Mouse (Mus musculus) erythroblast, embryonic 14.5 days (primary cell): ENCODE data around the gene Hjurp. TPM values are rescaled to one million over a fixed set of nuclear protein-coding genes. Genes with fewer than 3 reads are reported as not detected.

Source experiments
- H3K27me3 ChIP-seq: 2 replicates; pipeline ENCODE4 v1.6.1; 2012; ENCODE audit warnings: inconsistent platforms; ENCODE audit not compliant: control insufficient read depth
- H3K36me3 ChIP-seq: 2 replicates; pipeline ENCODE4 v1.6.1; 2012; ENCODE audit warnings: mild to moderate bottlenecking, inconsistent platforms; ENCODE audit not compliant: control insufficient read depth
- H3K4me1 ChIP-seq: 2 replicates; pipeline ENCODE4 v1.6.1; 2012; ENCODE audit warnings: inconsistent platforms; ENCODE audit not compliant: control insufficient read depth
- H3K4me3 ChIP-seq: replicated peaks from 2 replicates; pipeline ENCODE3; 2012; ENCODE audit warnings: moderate library complexity, mild to moderate bottlenecking, inconsistent platforms
- H3K9me3 ChIP-seq: 2 replicates; pipeline ENCODE4 v1.6.1; 2012; ENCODE audit warnings: low read length, inconsistent platforms, mixed read lengths; ENCODE audit not compliant: control insufficient read depth
- GATA1 ChIP-seq: IDR thresholded peaks from 2 replicates; pipeline ENCODE4 v1.6.1; 2012; ENCODE audit warnings: low read length, inconsistent platforms, mixed read lengths
- TAL1 ChIP-seq: IDR thresholded peaks from 3 replicates; pipeline ENCODE4 v1.6.1; 2012; ENCODE audit warnings: low read length, inconsistent platforms, mixed read lengths
- polyA plus RNA-seq: library from polyadenylated mRNA; stranded (reverse); fragments of >175 nt; gene quantifications from 2 replicates; pipeline ENCODE4 v1.2.3, GENCODE M21; 2012

The Hjurp gene
- polyA plus RNA-seq, 1 experiment: 2.2 TPM

DNA sequence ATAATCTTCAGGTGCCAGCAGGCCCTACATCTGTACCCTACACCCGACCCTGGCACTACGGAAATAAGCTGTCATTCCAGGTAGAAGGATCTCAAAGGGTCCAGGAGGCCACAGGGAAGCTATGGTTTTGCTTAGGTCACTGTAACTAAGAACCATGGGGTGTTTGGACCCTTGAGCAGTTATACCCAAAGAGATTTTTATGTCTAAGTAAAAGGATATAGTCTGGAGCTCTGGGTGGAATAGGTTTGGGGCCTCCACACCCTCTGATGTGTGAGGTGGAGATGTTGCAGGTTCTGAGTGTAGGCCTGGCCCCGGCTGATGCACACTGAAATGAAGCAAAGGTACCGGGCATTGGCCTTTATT lies 43.2 kb downstream of the Hjurp start:
- Histone ChIP-seq H3K4me1 (no peaks in the 10 kb centered on the region), H3K9me3 (peaks cover 67% of the 10 kb centered on the region), H3K4me3 (no peak overlapping the region), H3K36me3 (no peaks in the 10 kb centered on the region), H3K27me3 (peaks cover 5% of the 10 kb centered on the region; the same call in 1 of the 2 replicates)
- TF ChIP-seq TAL1 (no peak), GATA1 (no peak)

DNA sequence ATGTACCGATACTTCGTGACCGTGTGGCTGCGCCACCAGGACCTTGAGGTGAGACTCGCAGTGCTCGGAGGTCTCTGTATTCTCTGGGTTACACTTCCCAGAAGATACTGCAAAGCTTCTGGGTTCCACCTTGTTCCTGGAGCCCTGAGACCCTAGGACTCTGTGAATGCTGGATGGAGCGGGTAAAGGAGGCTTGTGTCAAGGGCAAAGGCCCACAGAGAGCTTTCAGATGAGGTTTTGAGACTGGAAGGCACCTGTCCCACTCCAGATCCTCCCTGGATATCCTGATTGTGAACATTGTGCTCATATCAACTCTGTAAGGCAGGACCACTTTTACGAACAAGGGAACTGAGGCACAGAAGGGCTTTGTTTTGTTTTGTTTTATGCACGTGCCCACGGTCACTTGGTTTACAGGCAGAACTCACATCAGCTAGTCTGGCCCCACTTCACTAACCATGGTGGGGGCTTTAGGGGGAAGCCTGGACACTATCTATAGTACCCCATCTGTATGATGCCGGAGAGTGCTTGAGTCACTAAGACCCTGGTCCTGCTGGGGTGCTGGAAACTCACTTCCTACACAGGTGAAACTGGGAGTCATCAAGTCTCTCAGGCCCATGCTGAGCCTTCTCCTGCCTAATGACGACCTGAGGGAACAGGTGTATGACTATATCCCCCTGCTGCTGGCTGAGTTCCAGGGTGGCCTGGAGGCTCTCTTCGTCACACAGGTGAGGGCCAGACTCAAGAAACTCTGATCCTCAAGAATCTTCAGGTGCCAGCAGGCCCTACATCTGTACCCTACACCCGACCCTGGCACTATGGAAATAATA lies 43.8 kb downstream of the Hjurp start:
- H3K4me3 ChIP-seq: no peak overlapping the region
- peaks cover 5% of the 10 kb centered on the region; the same call in 1 of the 2 replicates for H3K27me3 ChIP-seq
- peaks cover 61% of the 10 kb centered on the region for H3K9me3 ChIP-seq
- TF ChIP-seq GATA1 (no peak), TAL1 (no peak)
- H3K36me3 ChIP-seq: no peaks in the 10 kb centered on the region
- H3K4me1 ChIP-seq: no peaks in the 10 kb centered on the region

DNA sequence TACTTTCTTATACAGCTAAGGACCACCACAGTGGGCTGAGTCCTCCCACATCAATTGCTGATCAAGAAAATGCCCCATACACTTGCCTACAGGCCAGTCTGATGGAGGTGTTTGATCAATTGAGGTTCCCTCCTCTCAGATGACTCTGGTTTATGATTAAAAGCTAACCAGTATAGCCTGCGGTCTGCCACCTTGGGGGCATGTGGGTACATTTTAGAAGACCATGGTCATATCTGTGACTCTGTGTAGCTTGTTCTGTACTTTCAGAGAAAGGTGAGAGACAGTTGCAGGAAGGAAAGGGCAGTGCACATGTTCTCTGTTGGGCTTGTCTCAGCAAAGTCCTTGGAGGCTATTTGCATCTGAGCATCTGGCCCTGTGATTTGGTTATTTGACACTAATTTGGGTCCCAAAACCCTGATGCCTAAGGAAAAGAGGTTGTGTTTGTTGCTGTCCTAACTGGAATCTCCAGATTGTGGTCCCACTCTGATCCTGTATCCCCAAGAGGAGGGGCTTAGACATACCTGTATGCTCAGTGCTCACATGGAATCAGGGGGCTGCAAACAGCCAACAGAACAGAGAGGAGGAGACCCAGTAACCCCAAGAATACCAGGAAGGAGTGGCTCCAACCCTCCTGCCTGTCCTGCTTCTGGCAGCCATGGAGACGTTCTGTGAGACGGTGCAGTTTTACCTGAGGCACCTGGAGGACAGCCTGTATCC lies 44.6 kb downstream of the Hjurp start:
- H3K4me1 ChIP-seq: no peaks in the 10 kb centered on the region
- H3K9me3 ChIP-seq: peaks cover 58% of the 10 kb centered on the region
- no peak overlapping the region for H3K4me3 ChIP-seq
- TF ChIP-seq TAL1 (no peak), GATA1 (no peak)
- no peaks in the 10 kb centered on the region for H3K36me3 ChIP-seq
- peaks cover 5% of the 10 kb centered on the region; the same call in 1 of the 2 replicates for H3K27me3 ChIP-seq

DNA sequence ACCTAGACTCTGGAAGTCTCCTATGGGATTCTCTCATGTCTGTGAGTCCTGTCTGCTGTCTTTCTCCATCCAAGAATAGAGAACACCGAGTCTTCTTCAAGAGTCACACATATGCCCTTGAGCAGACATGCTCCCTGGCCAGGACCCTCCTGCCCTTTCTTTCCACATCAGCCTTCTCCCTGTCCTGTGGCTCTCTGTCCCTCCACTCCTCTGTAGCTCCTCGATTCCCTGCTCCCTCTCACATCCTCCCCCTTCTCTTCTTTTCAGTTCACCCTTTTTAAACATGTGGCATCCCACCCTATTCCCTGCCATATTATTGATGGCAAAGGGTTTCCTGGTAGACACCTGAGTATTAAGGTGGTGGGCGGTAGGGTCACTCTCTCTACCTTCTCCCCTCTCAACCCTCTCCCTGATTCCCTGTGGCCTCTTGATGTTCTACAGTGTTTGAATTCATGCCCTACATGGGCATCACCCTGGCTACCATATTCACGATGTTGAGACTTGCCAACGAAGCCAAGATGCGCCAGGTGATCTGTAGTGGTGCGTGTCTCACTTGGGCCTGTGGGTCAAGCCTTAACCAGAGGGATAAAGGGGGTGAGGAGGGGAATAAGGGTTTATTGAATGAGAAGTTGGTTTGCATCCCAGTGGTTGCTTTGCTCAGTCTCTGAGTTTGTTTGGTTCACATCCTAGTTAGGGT lies 45.5 kb downstream of the Hjurp start:
- TF ChIP-seq GATA1: no peak
- no peak for TF ChIP-seq TAL1
- H3K4me1 ChIP-seq: peaks cover 3% of the 10 kb centered on the region
- no peaks in the 10 kb centered on the region for H3K36me3 ChIP-seq
- H3K9me3 ChIP-seq: peaks cover 56% of the 10 kb centered on the region
- peaks cover 5% of the 10 kb centered on the region; the same call in 1 of the 2 replicates for H3K27me3 ChIP-seq
- no peak overlapping the region for H3K4me3 ChIP-seq

DNA sequence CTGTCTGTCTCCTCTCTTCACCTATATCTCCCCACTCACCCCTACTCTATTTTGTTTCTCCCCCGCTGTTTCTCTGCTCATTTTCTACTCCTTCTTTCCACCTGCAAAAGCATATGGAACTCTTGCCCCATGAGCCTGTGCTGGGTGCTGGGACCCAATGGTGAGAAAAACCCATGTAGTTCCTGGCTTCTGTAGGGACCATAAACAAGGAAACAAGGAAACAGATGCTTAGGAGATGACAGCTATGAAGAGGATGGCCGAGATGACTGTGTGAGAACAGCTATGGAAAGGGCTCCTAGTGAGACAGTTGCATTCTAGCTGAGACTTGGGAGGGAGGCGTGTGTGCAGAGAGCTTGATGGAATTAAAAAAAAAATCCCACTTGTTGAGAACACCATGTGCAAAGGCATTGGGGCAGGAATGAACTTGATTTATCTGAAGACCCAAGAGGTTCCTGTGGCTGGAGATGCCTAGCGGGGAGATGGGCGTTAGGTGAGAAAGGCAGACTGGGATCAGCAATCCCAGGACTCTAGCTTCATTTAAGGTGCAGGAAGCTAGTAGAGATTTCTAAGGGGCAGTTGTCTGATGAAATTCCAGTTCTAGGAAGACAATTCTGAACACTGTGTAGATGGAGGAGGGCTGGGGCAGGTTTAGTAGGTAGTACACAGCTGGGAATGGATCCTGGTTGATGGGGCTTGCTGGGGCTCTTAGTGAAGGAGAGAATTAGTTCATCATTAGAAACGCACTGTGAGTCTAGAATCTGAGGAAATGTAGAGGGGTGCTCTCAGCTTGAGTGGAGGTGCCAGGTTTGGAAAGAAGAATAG lies 46.2 kb downstream of the Hjurp start:
- no peaks in the 10 kb centered on the region for H3K36me3 ChIP-seq
- peaks cover 3% of the 10 kb centered on the region for H3K4me1 ChIP-seq
- no peak overlapping the region for H3K4me3 ChIP-seq
- H3K9me3 ChIP-seq: peaks cover 57% of the 10 kb centered on the region
- TF ChIP-seq TAL1: no peak
- no peak for TF ChIP-seq GATA1
- H3K27me3 ChIP-seq: peaks cover 5% of the 10 kb centered on the region; the same call in 1 of the 2 replicates

DNA sequence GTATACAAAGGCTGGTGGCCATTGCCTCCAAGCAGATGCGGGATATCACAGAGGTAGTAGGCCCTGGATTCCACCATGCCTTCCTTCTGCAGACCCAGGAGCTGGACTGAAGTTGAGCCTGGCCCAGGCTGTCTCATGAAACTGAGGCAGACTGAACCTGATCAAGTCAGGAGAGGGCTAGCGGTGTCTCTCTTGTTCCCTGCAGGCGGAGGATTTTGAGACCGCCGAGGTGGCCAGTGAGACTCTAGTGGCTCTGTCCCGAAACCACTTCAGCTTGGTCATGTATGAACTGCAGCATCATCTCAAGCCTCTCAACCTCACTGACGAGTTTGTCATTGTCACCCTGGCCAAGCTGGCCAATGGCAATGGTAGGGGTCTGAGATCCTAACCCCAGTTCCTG lies 47.0 kb downstream of the Hjurp start:
- H3K36me3 ChIP-seq: no peaks in the 10 kb centered on the region
- peaks cover 5% of the 10 kb centered on the region; the same call in 1 of the 2 replicates for H3K27me3 ChIP-seq
- H3K4me1 ChIP-seq: peaks cover 3% of the 10 kb centered on the region
- no peak overlapping the region for H3K4me3 ChIP-seq
- TF ChIP-seq TAL1: no peak
- TF ChIP-seq GATA1: no peak
- peaks cover 56% of the 10 kb centered on the region for H3K9me3 ChIP-seq

DNA sequence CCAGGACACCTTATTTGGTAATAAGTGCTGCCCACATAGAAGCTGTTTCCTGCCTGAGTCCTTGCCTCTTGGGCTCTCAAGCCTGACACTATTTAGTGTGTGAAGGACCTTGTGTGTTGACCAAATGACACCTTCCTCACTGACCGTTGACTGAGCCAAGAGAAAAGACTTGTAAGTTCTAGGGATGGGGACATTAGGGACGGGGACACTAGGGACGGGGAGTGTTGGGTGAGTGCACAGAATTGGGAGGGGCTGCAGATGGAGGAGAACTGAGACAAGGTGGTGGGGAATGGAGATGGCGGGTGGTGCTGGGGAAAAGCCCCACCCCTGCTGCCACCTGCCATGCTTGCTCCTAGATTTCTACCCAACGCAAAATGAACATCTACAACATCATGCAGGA lies 47.4 kb downstream of the Hjurp start:
- peaks cover 3% of the 10 kb centered on the region for H3K4me1 ChIP-seq
- TF ChIP-seq GATA1: no peak
- no peak for TF ChIP-seq TAL1
- no peaks in the 10 kb centered on the region for H3K36me3 ChIP-seq
- no peak overlapping the region for H3K4me3 ChIP-seq
- peaks cover 52% of the 10 kb centered on the region for H3K9me3 ChIP-seq
- 0 out of 2 replicates have a peak, but pooled peaks cover 2% of the 10 kb centered on the region for H3K27me3 ChIP-seq

DNA sequence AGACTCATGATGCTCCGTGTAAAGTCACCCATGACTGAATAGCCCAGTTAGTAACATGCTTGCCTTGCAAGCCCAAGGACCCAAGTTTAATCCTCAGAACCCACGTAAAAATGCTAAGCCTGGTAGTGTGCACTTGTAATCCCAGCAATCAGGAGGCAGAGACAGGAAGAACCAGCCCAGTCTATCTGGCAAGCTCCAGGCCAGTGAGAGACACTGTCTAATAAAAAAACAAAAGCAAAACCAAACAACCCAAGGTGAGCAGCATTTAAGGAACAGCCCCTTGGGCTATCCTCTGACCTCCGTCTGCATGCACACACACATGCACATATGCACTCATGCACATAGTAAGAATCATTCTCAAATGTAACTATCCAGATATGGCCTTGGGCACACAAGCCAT lies 47.9 kb downstream of the Hjurp start:
- Histone ChIP-seq H3K27me3 (no peaks in the 10 kb centered on the region), H3K4me3 (no peak overlapping the region), H3K4me1 (peaks cover 3% of the 10 kb centered on the region), H3K9me3 (peaks cover 48% of the 10 kb centered on the region), H3K36me3 (no peaks in the 10 kb centered on the region)
- TF ChIP-seq TAL1: no peak
- TF ChIP-seq GATA1: no peak
